Mouse (Mus musculus): ENCODE data around the gene Mettl8.

Mettl8 gene

DNA sequence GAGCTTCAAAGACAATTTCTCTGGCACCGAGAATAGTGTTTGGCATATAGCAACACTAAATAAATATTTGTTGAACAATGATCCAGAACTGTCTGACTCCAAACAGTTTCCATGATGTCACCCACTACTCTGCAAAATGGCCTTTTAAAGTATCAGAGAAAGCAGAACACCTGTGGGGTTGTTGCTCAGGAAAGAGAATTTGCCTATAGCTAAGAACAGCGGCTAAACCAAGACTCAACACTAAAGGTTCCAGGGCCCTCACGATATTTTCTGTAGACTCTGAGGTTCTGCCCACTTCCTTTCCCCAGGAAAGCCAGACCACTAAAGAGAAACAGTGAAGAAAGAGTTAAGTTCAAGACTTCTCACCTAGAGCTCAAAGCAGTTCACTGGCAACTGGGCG lies 122.4 kb downstream of the Mettl8 start:
- DNase-seq (ENCODE audit: low read depth): peak; percentile 41

- DNase-seq (ENCODE audit: low read depth): peak; percentile 79
These were observed 124.6 kb downstream of the Mettl8 start for GRCm38 (mm10) chr2:70930631-70931288.

- DNase-seq (ENCODE audit: low read depth): no peak
These were observed 125.7 kb downstream of the Mettl8 start for GRCm38 (mm10) chr2:70929714-70930113.

- no peak for DNase-seq (ENCODE audit: low read depth)
These were observed 131.3 kb downstream of the Mettl8 start for GRCm38 (mm10) chr2:70924049-70924448.

DNA sequence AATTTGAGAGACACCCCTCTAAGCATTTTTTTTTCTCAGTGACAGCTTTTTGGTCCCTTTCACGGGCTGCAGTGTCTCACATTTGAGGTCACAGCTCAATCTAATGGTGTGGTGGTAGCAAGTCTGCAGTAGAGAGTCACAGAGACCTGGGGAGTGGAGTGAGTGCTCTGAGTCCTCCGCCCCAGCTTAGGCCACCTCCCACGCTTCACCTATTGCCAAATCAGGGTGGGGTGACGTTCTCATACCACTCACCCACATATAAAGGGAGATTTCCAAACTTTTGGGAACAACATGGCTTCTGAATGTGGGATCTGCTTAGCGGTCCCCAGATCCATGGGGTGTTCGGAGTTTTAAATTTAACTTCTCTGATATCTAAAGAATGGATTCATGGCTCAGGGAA lies 132.6 kb downstream of the Mettl8 start:
- DNase-seq (ENCODE audit: low read depth): no peak

GRCm38 (mm10) chr2:70920937-70921596 lies 134.3 kb downstream of the Mettl8 start:
- DNase-seq (ENCODE audit: low read depth): no peak

DNA sequence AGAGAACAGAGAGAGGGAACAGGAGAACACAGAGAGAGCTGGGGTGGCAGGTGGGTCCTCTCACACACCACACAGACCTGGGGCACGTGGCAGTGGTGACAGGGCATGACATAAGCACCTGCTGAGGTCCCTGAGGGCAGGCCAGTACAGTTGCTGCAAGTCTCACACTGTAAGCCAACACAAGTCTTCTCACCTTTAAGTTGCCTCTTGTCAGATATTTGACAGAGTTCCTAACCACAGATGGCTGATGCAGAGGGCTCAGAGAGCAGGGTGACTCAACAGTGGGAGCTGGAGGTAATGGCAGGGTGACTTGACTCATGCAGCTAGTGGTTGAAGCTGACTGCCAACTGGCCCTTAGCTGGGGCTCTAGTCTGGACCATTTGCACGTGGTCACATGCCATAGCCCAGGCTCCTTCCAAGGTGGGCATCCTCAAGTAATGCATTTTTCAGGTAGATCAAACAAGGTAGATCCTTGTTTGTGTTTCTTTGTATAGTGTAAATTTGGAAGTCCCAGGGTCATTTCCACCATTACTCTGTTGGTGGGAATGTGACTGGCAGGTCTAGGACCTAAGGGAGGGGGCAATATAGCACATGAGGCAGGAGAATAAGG lies 135.4 kb downstream of the Mettl8 start:
- peak; percentile 84 for DNase-seq (ENCODE audit: low read depth)

DNA sequence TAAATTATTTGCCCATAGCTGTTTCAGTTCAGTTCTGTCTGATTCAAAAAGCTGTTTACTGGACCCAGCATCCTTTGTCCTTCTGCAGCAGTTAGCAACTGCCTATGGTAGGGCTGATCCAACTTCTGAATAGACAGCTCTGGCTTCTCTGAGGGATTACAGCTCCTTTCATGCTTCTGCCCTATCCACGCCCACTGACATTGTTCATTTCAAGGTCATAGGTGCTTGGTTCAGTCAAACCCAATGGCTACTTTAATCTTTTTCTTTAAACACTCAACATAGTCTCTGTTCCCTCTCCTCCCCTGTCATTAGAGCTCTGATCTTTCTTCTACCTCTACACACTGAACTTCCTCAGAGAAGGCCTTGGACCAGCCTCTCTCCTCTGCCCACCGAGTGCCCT lies 136.9 kb downstream of the Mettl8 start:
- no peak for DNase-seq (ENCODE audit: low read depth)

Data from 416B (cell line).